Mouse (Mus musculus) heart, adult 11 months (tissue): ENCODE data around the gene Dync1h1.
"Not testable (repeated sequence)": the region's sequence is repeated elsewhere in the genome, so short reads cannot be mapped to it uniquely, and the experiment has no call there.

Experiments
- DNase-seq: peaks from one replicate; pipeline ENCODE4 v3.0.0; 2022

Dync1h1 gene

GRCm38 (mm10) chr12:110696975-110697400, 95.7 kb downstream of the Dync1h1 start:
- no peak for DNase-seq

GRCm38 (mm10) chr12:110697457-110697856, 96.2 kb downstream of the Dync1h1 start:
- no peak for DNase-seq

- DNase-seq = no peak
Observed at GRCm38 (mm10) chr12:110698080-110698479, 96.8 kb downstream of the Dync1h1 start.

GRCm38 (mm10) chr12:110698523-110699170, 97.4 kb downstream of the Dync1h1 start:
- no peak for DNase-seq

GRCm38 (mm10) chr12:110699171-110699547, 97.9 kb downstream of the Dync1h1 start:
- DNase-seq = no peak

- DNase-seq = no peak
Observed at GRCm38 (mm10) chr12:110700730-110701129, 99.5 kb downstream of the Dync1h1 start.

- DNase-seq = not testable (repeated sequence)
Observed at GRCm38 (mm10) chr12:110701363-110701762, 100.1 kb downstream of the Dync1h1 start.

GRCm38 (mm10) chr12:110702556-110702955, 101.3 kb downstream of the Dync1h1 start, which contains the start of gene Hsp90aa1:
TSS of gene Hsp90aa1 (minus strand) at chr12:110702728.
- DNase-seq = no peak

- peak; percentile 98 for DNase-seq
Observed at GRCm38 (mm10) chr12:110703008-110703471, 101.8 kb downstream of the Dync1h1 start.

- peak; percentile 89 for DNase-seq
Observed at GRCm38 (mm10) chr12:110703682-110704081, 102.4 kb downstream of the Dync1h1 start.

GRCm38 (mm10) chr12:110705419-110705818, 104.2 kb downstream of the Dync1h1 start:
- not testable (repeated sequence) for DNase-seq

- peak; percentile 98 for DNase-seq
Observed at GRCm38 (mm10) chr12:110706337-110707231, 105.3 kb downstream of the Dync1h1 start.

GRCm38 (mm10) chr12:110707451-110707850, 106.2 kb downstream of the Dync1h1 start:
- no peak for DNase-seq

- DNase-seq = peak; percentile 48
Observed at GRCm38 (mm10) chr12:110711270-110711669, 110.0 kb downstream of the Dync1h1 start.

- DNase-seq = no peak
Observed at GRCm38 (mm10) chr12:110713784-110714183, 112.5 kb downstream of the Dync1h1 start.

GRCm38 (mm10) chr12:110714215-110714614, 113.0 kb downstream of the Dync1h1 start:
- peak; percentile 54 for DNase-seq

- peak; percentile 50 for DNase-seq
Observed at GRCm38 (mm10) chr12:110716004-110716403, 114.8 kb downstream of the Dync1h1 start.
